Mouse (Mus musculus) bone marrow, adult 2 months (tissue): ENCODE results near the gene Erf.

Experiments
- CTCF ChIP-seq: fragments of 200-500 bp; IDR thresholded peaks from 2 replicates; pipeline ENCODE4 v1.5.1; 2011; ENCODE audit warnings: low read length, control low read depth; ENCODE audit not compliant: control insufficient read depth, insufficient read depth
- POLR2A ChIP-seq: fragments of 200-500 bp; IDR thresholded peaks from 2 replicates; pipeline ENCODE4 v1.6.1; 2011; ENCODE audit warnings: low read depth, mild to moderate bottlenecking, control low read depth, low read length, borderline replicate concordance; ENCODE audit not compliant: control insufficient read depth

DNA sequence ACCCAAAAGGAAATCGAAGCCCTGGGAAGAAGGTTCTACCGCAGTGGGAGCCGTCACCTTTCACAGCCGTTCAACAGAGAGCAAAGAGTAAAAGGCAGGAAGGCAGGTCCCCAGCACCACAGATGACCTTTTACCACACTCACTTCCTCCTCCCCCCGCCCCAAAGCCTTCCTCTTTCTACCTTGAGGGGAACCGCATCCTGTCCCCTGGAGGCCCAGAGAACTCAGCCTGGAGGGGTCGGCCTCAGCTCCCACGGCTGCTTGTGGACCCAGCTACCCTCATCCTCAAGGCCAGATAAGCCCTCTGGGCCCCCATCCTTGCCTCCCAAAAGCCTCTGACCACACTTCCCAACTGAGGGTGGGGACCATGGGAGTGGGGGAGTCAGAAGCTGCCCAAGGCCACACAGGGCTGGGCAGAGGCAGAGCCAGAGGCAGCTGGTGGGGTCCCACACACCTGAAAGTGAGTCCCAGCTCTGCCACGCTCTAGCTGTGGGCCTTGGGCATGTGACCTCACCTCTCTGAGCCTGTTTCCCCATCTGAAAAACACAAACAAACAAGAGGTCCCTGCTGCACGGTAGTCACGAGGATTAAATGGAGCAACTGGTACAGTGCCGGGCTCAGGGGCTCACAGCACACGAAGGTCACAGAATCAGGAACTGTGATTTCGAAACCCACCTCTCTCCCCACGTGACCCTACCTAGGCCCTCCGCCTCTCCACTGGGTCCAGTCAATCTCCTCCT lies 45.0 kb downstream of the Erf start:
- TF ChIP-seq POLR2A (0 out of 2 replicates have a peak, but pooled peaks have one; percentile 37), CTCF (no peak)
